Mouse (Mus musculus) c-Kit-negative CD71-positive TER-119-positive erythroid progenitor cells, embryonic 14.5 days (primary cell): ENCODE measurements around the gene Gm49416.
A peak's percentile ranks its signal among the peaks of the same experiment; 100 is the strongest.
"Not testable (repeated sequence)": the region's sequence is repeated elsewhere in the genome, so short reads cannot be mapped to it uniquely, and the experiment has no call there.

Source experiments
- DNase-seq: peaks from one replicate; pipeline ENCODE4 v3.0.0-alpha.2; 2013; ENCODE audit warnings: low read depth, low spot score

Gene Gm49416

GRCm38 (mm10) chr19:8888511-8889385 lies at the start of gene Gm49416, which contains the start of gene 1810009A15Rik:
Gene Gm49416, plus strand, starts transcription at chr19:8888926.
Gene 1810009A15Rik, plus strand, starts transcription at chr19:8888853.
- DNase-seq = peak; percentile 93

DNA sequence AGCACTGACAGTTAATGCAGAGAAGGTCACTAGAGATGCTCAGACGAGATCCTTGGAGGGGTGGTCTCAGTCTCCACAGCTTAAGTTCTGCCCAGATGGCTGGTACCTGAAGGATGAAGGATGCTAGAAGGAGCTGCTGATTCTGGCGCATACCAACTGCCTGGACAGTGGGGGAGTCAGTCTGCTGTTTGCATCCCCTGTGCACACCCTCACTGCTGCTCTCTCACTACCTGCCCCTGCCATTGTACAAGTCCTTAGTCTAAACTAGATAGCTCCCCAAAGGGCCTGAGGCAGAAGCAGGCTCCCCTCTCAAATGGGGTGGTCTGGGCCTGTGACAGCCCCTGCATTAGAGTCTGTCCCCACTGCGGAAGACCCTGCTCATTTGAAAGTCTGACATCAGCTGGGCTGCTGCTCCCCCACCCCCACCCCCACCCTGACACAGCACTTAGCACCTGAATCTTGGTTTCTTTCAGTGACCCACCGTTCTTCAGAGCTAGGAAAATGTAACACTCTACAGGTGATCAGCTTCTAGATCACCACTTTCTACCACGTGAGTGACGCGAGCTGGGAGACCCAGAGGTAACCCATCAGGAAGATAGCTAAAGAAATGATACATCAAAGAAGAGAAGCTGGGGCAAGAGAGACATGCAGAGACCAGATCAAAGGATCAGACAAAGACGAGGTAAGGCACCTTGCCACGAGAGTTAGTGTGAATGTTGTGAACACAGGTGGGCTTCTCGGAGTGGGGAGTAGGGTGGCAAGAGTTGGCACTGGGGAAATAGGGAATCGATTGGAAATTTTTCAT lies 49.4 kb upstream of the Gm49416 start, which contains the start of gene Gng3:
Gng3 (minus strand) TSS at position 92 of the 805 bp plus-strand sequence.
- DNase-seq = no peak

GRCm38 (mm10) chr19:8839908-8840791 lies 48.6 kb upstream of the Gm49416 start:
- DNase-seq = peak; percentile 46

DNA sequence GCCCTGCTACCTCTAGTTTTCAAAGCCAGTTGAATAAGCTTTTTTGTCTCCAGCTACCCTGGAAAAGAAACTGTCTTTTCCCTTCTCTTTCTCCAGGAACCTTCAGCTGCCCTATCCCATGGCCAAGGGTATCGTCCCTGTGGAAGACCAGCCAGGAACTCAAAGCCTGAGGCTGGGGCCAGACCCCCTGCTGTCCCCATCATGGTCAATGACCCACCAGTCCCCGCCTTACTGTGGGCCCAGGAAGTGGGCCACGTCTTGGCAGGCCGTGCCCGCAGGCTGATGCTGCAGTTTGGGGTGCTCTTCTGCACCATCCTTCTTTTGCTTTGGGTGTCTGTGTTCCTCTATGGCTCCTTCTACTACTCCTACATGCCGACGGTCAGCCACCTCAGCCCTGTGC lies 47.7 kb upstream of the Gm49416 start:
- no peak for DNase-seq

DNA sequence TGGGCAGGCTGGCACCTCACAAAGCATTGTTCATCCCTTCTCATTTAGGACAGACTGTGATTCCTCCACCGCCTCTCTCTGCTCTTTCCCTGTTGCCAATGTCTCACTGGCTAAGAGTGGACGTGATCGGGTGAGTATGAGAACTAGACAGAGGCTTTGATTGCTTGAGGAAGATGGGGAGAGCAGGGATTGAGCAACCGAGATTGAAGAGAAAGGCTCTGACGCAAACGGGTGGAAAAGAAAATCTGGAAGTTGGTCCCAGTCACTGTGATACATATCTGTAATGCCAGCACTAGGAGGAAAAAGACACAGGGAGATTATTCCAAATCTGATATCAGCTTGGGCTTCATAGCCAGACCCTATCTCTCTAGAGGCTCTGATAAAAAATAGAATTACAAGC lies 45.8 kb upstream of the Gm49416 start:
- no peak for DNase-seq

- peak; percentile 70 for DNase-seq
Measured at GRCm38 (mm10) chr19:8844371-8845129, 44.2 kb upstream of the Gm49416 start.

- DNase-seq = no peak
Measured at GRCm38 (mm10) chr19:8848356-8848755, 40.4 kb upstream of the Gm49416 start.

DNA sequence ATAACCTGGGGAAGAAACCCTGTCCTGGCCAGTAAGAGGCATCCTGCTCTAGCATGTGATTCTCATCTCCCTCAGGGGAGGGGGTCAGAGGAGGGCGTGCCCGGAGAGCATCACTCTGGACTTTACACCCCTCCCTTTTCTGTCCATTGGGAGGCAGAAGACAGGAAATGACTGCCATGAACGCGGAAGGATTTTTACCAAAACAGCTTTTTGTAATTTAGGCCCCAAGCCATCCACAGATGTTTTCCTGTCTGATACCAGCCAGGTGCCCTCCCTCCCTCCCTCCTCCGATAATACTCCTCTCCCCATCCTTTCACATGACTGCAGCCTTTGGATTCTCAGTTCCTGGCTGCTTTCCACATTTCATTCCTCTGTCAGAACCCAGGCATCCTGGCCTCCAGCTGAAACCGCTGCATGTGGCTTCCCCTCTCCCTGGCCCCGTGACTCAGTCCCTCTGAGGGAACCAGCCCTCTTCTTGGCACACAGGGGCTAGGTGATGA lies 38.3 kb upstream of the Gm49416 start, which contains the start of gene Lrrn4cl:
Lrrn4cl (plus strand) TSS at position 367 of the 500 bp plus-strand sequence.
- DNase-seq = no peak

- DNase-seq = no peak
Measured at GRCm38 (mm10) chr19:8851639-8852038, 37.1 kb upstream of the Gm49416 start.

GRCm38 (mm10) chr19:8852236-8852928 lies 36.3 kb upstream of the Gm49416 start:
- no peak for DNase-seq

GRCm38 (mm10) chr19:8853117-8853516 lies 35.6 kb upstream of the Gm49416 start:
- no peak for DNase-seq

GRCm38 (mm10) chr19:8857689-8858088 lies 31.0 kb upstream of the Gm49416 start:
- no peak for DNase-seq

GRCm38 (mm10) chr19:8859018-8859417 lies 29.7 kb upstream of the Gm49416 start:
- DNase-seq = no peak

GRCm38 (mm10) chr19:8864265-8864664 lies 24.5 kb upstream of the Gm49416 start:
- no peak for DNase-seq

- DNase-seq = not testable (repeated sequence)
Measured at GRCm38 (mm10) chr19:8870381-8870780, 18.3 kb upstream of the Gm49416 start.

DNA sequence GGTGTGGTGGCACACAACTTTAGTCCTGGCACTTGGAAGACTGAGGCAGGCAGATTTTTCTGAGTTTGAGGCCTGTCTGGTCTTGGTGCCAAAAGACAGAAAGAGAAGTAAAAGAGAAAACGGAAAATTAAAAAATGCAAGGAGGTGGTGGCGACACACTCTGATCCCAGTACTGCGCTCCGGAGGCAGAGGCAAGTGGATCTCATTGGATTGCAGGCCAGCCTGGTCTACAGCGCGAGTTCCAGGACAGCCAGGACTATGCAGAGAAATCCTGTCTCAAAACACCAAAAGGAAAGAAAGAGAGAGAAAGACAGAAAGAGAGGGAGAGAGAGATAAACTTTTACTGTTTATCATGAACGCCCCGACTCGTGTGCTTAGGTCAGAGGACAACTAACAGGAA lies 17.9 kb upstream of the Gm49416 start:
- DNase-seq = peak; percentile 22

- peak; percentile 88 for DNase-seq
Measured at GRCm38 (mm10) chr19:8871267-8872186, 17.2 kb upstream of the Gm49416 start, which contains the start of gene Ubxn1. Gene Ubxn1, plus strand, starts transcription at chr19:8871496.

DNA sequence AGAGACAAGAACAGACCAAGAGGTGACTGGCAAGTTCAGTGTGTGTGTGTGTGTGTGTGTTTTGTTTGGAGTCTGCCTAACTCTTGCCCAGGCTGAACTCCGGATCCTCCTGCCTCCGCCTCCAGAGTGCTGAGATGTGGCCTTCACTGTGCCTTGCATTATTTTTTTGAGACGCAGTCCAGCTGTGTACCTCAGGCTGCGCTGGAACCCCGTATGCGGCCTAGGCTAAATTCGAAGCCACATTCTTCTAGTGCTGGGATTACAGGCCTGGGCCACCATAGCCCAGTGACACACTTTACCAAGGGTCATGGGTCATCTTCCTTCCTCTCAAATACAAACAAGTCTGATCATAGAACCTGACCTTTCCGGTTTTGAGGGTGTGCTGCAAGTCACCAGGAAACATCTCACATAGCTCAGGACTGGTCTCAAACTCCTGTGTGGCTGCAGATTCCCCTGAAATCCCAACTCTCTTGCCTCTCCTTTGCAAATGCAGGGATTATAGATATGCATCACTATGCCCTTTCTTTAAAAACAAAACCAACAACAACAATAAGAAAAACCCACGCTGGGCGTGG lies 16.4 kb upstream of the Gm49416 start:
- peak; percentile 9 for DNase-seq
